Mouse (Mus musculus): ENCODE measurements around the gene Olfm2. TPM values are rescaled to one million over a fixed set of nuclear protein-coding genes. Genes with fewer than 3 reads are reported as not detected.

Olfm2 gene
- polyA plus RNA-seq, 1 experiment, result 202 TPM

GRCm38 (mm10) chr9:20645121-20645520, 101.0 kb downstream of the Olfm2 start:
- peak overlapping the region; percentile 21 for H3K27ac ChIP-seq (ENCODE audit: insufficient read depth, low read length)
- TF ChIP-seq POLR2A (IDR thresholded peaks at IDR 0.05; ENCODE audit: extremely low read depth, insufficient read depth, low read length) (peak; percentile 45; the same call in 1 of the 2 replicates), CTCF (IDR thresholded peaks at IDR 0.05; ENCODE audit: extremely low read depth, insufficient read depth, low read length) (no peak)
- H3K4me1 ChIP-seq (ENCODE audit: control insufficient read depth, insufficient read depth, low read length), result no peaks in the 10 kb centered on the region
- H3K4me3 ChIP-seq (ENCODE audit: insufficient read depth, low read length), result peak overlapping the region; percentile 80

DNA sequence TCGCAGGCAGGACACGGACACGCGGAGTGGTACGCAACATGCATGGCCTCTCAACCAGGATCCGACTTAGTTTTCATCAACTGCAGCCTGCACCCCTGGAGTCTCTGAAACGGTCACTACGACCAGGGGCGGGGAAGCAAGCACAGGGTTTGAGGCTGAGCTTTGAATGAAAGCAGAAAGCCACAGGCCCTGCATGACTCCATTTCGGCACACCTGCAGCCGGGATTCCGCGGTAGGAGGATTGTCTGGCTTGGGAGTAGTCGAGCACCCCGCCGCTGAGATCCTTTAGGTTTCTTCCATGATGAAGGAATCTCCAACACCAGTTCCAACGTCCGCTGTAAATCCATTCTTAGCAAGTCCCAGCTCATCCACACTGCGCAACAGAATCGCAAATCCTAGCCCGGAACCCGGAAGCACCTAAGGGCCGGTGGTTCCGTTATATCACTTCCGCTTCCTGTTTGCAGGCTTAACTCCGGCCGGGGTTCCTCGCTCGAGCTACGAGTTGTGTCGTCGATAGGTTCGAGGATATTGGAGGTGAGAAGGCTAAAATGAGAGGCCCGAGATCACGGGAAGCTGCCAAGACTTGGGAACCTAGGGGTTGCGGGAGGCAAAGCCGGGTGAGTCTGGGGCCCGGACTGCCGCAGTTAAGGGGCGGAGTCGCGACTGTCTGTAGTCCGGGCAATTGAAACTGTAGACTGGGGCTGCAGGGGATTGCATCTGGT, 101.6 kb downstream of the Olfm2 start, which contains the start of gene Fbxl12:
Gene Fbxl12 (minus strand): TSS at position 408 of the 722 bp plus-strand sequence.
- Histone ChIP-seq H3K27ac (ENCODE audit: insufficient read depth, low read length) (peak within 1 kb of the TSS; percentile 42), H3K4me1 (ENCODE audit: control insufficient read depth, insufficient read depth, low read length) (no peaks in the 10 kb centered on the region), H3K4me3 (ENCODE audit: insufficient read depth, low read length) (peak within 1 kb of the TSS; percentile 80)
- TF ChIP-seq CTCF (IDR thresholded peaks at IDR 0.05; ENCODE audit: extremely low read depth, insufficient read depth, low read length) (no peak), POLR2A (IDR thresholded peaks at IDR 0.05; ENCODE audit: extremely low read depth, insufficient read depth, low read length) (peak; percentile 87)

GRCm38 (mm10) chr9:20643781-20644180, 102.4 kb downstream of the Olfm2 start:
- Histone ChIP-seq H3K4me3 (ENCODE audit: insufficient read depth, low read length) (peak overlapping the region; percentile 80), H3K4me1 (ENCODE audit: control insufficient read depth, insufficient read depth, low read length) (no peaks in the 10 kb centered on the region), H3K27ac (ENCODE audit: insufficient read depth, low read length) (no peak overlapping the region)
- TF ChIP-seq POLR2A (IDR thresholded peaks at IDR 0.05; ENCODE audit: extremely low read depth, insufficient read depth, low read length), result no peak
- TF ChIP-seq CTCF (IDR thresholded peaks at IDR 0.05; ENCODE audit: extremely low read depth, insufficient read depth, low read length), result no peak

GRCm38 (mm10) chr9:20642896-20643466, 103.2 kb downstream of the Olfm2 start:
- Histone ChIP-seq H3K27ac (ENCODE audit: insufficient read depth, low read length) (no peak overlapping the region), H3K4me3 (ENCODE audit: insufficient read depth, low read length) (peak overlapping the region; percentile 80), H3K4me1 (ENCODE audit: control insufficient read depth, insufficient read depth, low read length) (no peaks in the 10 kb centered on the region)
- TF ChIP-seq POLR2A (IDR thresholded peaks at IDR 0.05; ENCODE audit: extremely low read depth, insufficient read depth, low read length), result peak; percentile 41; the same call in 1 of the 2 replicates
- TF ChIP-seq CTCF (IDR thresholded peaks at IDR 0.05; ENCODE audit: extremely low read depth, insufficient read depth, low read length), result no peak

- Histone ChIP-seq H3K4me3 (ENCODE audit: insufficient read depth, low read length) (peak within 1 kb of the TSS; percentile 80), H3K4me1 (ENCODE audit: control insufficient read depth, insufficient read depth, low read length) (no peaks in the 10 kb centered on the region), H3K27ac (ENCODE audit: insufficient read depth, low read length) (no peak within 1 kb of the TSS)
- TF ChIP-seq CTCF (IDR thresholded peaks at IDR 0.05; ENCODE audit: extremely low read depth, insufficient read depth, low read length), result no peak
- no peak for TF ChIP-seq POLR2A (IDR thresholded peaks at IDR 0.05; ENCODE audit: extremely low read depth, insufficient read depth, low read length)
These were observed 103.9 kb downstream of the Olfm2 start, which contains the start of gene Ubl5 for GRCm38 (mm10) chr9:20642101-20642895. Gene Ubl5 (plus strand): TSS chr9:20642878.

GRCm38 (mm10) chr9:20641501-20641900, 104.6 kb downstream of the Olfm2 start:
- Histone ChIP-seq H3K4me3 (ENCODE audit: insufficient read depth, low read length) (peak overlapping the region; percentile 80), H3K27ac (ENCODE audit: insufficient read depth, low read length) (no peak overlapping the region), H3K4me1 (ENCODE audit: control insufficient read depth, insufficient read depth, low read length) (no peaks in the 10 kb centered on the region)
- TF ChIP-seq CTCF (IDR thresholded peaks at IDR 0.05; ENCODE audit: extremely low read depth, insufficient read depth, low read length) (no peak), POLR2A (IDR thresholded peaks at IDR 0.05; ENCODE audit: extremely low read depth, insufficient read depth, low read length) (no peak)

DNA sequence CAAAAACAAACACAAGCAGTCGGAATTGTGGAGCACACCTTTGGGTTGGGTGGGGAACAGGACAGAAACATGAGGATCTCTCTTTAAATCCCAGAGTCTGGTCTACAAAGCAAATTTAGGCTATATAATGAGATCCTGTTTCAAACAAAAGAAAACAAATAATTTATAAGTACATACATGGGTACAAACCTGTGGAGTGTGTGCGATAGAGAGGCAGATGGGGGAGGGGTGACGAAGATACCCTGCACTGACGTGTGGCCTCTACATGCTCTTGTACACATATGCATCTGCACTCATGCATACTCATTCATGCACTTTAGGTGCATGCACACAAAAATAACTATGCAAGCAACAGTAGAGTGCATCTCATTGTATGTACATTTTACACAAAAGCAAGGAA, 106.7 kb downstream of the Olfm2 start:
- H3K4me3 ChIP-seq (ENCODE audit: insufficient read depth, low read length), result no peak overlapping the region

DNA sequence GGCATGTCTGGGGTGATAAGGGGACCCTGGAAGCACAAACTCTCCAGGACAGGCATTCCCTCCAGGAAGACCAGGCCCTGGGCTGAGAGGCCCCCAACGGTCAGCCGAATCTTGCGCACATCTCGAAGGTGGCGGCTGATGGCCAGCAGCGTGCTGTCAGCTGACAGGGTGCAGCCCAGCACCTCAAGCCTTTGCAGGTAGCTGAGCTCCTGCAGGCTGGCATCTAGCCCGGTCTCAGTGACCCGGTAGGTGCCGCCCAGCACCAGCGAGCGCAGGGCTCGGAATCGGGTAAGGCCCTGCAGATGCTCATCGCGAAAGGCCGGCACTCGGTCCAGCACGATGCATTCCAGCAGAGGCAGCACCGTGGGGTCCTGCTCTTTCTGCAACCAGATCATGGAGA, 107.6 kb downstream of the Olfm2 start:
- TF ChIP-seq CTCF (IDR thresholded peaks at IDR 0.05; ENCODE audit: extremely low read depth, insufficient read depth, low read length) (no peak), POLR2A (IDR thresholded peaks at IDR 0.05; ENCODE audit: extremely low read depth, insufficient read depth, low read length) (no peak)
- Histone ChIP-seq H3K4me1 (ENCODE audit: control insufficient read depth, insufficient read depth, low read length) (no peaks in the 10 kb centered on the region), H3K4me3 (ENCODE audit: insufficient read depth, low read length) (no peak overlapping the region), H3K27ac (ENCODE audit: insufficient read depth, low read length) (no peak overlapping the region)

More for the DNA sequence above, 106.7 kb downstream of the Olfm2 start:
- TF ChIP-seq POLR2A (IDR thresholded peaks at IDR 0.05; ENCODE audit: extremely low read depth, insufficient read depth, low read length), result no peak
- no peak for TF ChIP-seq CTCF (IDR thresholded peaks at IDR 0.05; ENCODE audit: extremely low read depth, insufficient read depth, low read length)
- H3K4me1 ChIP-seq (ENCODE audit: control insufficient read depth, insufficient read depth, low read length), result no peaks in the 10 kb centered on the region
- no peak overlapping the region for H3K27ac ChIP-seq (ENCODE audit: insufficient read depth, low read length)

DNA sequence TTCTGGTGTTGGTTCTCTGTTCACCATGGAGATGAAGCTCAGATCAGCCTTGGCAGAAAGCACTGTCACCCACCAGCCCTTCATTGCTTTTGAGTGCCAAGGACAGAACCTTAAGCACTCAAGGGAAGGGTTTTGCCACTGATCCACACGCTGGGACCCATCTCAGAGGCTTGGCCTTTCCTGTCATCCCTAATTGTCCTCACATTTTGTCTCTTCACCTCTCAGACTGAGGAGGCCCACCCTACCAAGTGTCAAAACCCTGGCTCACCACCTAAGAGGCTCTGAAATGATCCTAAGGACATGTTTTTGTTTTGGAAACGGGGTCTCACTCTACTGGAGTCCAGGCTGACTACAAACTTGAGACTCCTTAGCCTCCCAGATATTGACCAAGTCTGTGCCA, 109.4 kb downstream of the Olfm2 start:
- Histone ChIP-seq H3K27ac (ENCODE audit: insufficient read depth, low read length) (no peak overlapping the region), H3K4me3 (ENCODE audit: insufficient read depth, low read length) (no peak overlapping the region)
- no peak for TF ChIP-seq CTCF (IDR thresholded peaks at IDR 0.05; ENCODE audit: extremely low read depth, insufficient read depth, low read length)
- TF ChIP-seq POLR2A (IDR thresholded peaks at IDR 0.05; ENCODE audit: extremely low read depth, insufficient read depth, low read length), result no peak

More for the DNA sequence above, 109.4 kb downstream of the Olfm2 start:
- H3K4me1 ChIP-seq (ENCODE audit: control insufficient read depth, insufficient read depth, low read length), result no peaks in the 10 kb centered on the region

All from cortical plate, adult 2 months (tissue).